Mouse (Mus musculus) gastrocnemius, adult 18-20 months (tissue): ENCODE measurements around the gene Cfap65. TPM values are rescaled to one million over a fixed set of nuclear protein-coding genes. Genes with fewer than 3 reads are reported as not detected.

Experiments used
- DNase-seq: peaks from one replicate; pipeline ENCODE4 v3.0.0; 2021; ENCODE audit warnings: low spot score
- long read RNA-seq, 2 experiments: library from polyadenylated mRNA; stranded (forward); transcript quantifications; one replicate each; pipeline ENCODE4 v2.0.0; 2021
- total RNA-seq, 2 experiments: library from RNA; stranded (reverse); gene quantifications; 2 replicates each; pipeline ENCODE4 v1.2.3; 2021

The Cfap65 gene
- total RNA-seq, result not detected
- long read RNA-seq, experiment 1, result 0 reads
- long read RNA-seq, experiment 2, result 0 reads

DNA sequence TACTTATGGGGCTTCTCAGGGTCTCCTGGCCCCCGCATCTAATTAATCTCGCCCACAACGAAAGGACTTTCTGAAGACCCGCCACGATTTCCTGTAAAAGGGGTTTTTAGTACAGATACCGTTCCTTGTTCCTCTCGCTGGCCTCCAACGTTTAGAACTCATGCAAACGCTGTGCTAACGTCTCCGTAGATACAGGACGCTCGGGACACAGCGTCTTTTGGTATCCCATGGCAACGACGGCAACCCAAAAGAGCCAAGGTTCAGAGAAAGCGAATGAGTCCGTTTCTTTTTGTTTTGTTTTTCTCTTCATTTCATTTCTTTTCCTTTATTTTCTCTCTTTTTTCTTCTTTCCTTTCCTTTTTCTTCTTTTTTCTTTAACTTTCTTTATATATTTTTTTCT is at the start of gene Cfap65:
TSS of gene Cfap65 (minus strand) at position 198 of the 400 bp plus-strand sequence.
- DNase-seq, result no peak

DNA sequence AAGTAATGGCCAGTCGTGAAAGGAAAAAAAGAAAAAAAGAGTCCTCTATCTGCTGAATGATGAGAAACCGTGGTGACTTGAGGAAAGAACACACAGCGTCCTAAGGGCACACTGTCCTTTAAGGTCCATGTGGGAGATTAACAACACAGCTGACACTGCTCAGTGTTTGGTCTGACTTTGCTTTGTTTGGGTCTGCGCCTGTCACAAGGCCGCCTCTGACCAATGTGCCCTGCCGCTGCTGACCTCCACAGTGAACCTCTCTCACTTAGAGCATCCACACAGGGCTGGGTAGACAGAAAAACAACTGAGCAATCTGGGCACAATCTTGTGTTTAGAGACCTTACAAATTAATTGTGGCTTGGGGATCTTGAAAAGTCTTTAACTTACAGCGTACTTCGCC is 41.6 kb upstream of the Cfap65 start:
- no peak for DNase-seq

DNA sequence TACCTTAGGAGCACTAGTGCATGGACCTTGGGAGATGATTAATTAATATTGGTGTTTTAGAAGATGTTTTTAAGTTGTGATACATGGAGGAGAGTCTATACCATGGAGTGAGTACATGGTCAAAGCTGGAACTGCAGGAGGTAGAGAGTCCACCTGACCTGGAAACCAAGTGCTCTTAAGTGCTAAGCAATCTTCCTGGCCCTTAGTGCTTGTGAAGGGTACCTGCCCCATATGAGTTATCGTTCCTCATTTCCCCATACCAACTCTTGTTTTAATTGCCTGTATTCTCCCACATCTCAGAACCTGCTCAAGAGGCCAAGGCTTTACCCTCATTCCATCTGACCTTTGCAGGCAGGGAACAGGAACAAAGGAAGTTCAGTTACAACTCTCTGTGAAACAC is 40.5 kb upstream of the Cfap65 start:
- no peak for DNase-seq

DNA sequence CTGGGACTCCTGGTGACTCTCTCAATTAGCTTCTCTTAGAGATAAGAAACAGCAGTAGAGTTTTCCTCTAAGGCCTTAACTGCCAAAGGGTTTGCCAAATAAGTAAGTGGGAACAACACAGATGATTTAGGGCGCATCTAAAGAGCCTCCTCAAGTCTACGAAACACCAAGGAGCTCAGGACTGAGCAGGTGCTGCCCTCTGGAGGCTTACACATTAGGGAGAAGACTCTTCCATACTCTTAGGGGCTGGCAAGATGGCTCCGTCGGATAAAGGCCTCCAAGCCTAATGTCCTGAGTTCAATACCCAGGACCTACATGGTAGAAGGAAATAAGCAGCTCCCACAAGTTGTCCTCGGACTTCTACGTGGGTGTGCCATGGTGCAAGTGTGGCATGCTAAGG is 38.2 kb upstream of the Cfap65 start:
- no peak for DNase-seq

DNA sequence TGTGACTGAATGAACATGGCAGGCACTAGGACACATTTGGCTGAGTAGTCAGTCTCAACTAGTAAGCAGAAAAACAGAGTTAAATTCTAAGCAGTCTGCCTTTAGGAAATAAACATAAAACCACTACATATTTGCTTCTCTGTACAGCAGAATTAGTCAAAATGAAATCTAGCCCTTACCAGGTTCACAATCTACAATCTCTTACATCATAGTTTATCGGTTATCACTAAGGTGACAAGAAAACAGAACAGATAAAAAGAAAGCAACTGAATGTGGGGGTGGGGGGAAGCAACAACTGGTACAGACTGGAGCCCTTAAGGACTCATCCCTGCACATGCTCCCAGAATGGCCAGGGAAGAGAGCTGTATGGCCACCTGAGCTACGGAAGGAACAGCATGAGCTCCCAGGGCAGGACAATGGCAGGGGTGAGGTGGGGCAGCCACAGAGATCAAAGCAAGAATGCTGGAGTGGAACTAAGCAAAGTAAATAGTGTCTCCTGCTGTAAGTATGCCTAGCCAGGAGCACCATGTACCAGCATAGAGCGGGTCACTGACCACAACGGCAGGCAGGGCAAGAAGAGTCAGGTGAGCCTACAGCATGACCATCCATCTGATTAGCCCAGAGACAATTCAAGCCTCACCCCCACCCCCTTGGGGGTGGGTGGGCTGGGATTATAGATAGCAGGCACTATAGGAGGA is 36.1 kb upstream of the Cfap65 start:
- no peak for DNase-seq

DNA sequence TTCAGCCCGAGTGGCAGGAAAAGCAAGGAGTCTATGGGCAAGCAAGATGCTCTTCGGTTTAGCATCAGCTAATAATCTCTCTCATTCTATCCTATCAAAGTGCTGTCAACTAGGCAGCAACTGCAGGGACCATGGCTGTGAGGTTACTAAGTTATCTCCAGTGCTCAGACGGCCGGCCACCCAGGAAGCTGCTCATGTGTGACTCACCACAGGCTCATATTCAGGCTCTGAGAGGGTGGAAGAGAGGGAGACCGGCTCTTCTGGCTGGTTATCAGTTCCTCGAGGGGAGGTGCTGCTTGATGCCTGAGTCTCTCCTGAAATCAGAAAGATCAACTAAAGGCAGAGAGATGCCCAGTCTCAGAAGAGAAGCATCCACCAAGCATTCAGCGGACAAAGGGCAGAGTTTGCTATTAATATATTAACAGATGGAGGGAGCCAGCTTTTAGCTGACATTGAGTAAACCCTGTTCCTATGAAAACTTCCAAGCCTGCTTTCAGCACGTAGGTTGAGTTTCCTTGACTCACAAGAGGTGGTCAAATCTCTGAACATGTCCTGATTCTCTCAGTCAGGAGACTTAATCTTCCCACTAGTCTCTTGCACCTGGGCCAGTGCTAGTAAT is 32.7 kb upstream of the Cfap65 start:
- DNase-seq, result no peak

DNA sequence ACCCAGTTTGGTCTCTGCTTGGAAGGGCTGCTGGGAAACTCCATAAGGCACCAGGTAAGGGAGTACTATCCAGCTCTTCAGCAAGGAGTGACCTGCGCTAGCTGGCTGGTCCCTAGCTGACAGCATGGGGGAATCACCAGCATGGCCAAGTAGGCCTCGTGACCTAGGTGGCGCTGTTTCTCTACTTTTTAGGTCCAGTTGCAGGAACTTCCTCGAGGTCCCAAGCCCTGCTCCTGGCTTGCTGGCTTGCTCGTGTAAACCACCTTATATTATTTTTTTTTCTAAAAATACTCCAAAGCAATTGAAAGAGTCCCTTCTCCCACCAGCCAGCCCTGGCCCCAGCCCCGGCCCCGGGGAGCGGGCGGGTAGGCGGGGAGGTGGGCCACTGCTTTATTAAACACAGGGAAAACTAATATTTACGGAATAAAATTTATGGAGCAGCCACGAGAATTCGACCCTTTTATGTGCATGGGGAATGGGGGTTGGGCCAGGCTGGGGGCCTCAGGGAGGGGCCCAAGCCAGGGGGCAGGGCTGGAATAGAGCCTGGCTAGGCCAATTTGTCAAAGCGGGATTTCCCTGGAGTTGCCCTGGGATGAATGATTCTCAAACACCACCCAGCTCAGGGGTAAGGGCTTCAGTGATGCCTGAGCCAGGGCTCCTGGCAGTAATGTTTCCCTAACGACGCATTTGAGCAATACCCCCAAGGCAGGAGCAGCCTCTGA is 29.3 kb upstream of the Cfap65 start:
- DNase-seq, result peak; percentile 77

DNA sequence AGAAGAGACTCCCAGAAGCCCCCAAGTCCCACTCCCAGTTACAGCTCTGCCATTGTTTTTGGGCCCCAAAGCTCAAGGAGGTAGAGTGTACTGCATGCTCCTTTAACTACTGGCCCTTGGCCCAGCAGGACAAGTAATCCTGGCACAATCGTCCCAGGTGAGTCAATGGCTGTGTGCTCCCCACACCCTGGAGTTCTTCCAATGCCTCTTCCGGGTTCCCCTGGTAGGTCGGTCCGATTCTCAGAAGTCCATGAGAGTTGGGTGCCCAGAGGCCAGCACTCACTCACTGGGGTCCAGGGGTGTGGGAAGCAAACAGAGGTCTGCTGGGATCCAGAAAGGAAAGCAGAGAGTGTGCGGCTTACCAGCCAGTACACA is 27.4 kb upstream of the Cfap65 start:
- no peak for DNase-seq

DNA sequence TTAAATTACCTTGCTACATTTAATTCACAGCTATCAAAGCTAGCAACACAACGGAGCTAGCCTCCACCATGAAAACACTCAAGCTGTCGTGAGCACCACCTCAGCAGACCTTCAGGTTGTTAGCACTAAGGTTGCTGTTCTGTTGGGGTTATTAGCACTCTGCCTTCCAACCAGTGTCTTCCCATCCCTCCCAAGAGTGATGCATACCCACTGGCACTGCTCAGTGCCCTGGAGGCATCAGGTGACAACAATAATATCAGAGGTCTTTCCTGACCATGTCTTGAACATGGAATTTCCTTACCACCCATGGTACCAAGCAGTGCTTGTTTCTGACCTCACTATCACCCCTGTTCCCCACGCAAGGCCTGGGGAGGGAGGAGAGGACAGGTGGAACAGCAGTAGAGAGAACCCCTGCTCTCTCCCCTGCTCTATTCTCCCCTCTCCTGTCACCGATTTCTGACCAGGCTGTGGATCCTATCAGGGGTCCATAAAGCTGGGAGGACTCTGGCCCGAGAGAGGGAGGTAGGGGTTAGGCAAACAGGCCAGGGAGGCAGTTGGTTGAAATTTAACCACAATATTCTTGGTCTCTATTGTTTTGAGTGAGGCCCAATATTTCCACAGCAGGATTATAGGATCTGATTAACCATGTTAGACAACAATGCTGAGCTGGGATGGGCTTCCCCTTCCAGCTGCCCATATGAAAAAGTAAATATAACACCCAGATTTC is 26.9 kb upstream of the Cfap65 start:
- no peak for DNase-seq

DNA sequence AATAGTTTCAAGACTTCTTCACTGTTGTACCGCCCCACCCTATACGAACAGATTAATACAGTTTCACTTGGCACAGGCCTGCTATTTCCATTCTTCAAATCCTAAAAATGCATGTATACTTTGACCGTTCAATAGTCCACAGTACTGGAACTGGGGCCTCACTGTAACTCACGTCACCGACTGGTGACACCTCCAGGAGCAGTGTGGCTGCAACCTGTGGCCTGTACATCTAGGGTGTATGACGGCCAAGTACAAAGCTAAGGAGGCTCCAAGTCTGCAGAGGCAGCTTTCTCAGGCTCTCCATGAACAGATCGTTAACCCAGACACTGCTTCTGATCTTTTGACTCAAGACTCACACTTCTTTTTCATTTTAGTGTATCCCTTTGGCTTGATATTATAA is 26.3 kb upstream of the Cfap65 start:
- DNase-seq, result no peak

DNA sequence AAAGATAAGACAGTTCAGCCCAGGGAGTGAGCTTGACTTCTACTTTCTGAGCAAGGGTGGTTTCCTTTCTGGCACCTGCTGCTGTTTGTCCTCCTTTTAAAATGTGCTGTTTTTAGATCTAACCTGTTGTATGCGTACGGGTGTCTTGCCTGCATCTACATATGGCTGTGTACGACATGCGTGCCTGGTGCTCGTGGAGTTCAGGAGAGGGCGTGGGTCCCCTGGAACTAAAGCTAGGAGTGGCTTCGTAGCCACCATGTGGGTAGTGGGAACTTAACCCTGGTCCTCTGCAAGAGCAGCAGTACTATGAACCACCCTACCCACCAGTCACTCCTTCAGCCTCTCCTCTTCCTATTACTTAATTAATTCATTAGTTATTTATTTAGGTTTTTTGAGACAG is 24.7 kb upstream of the Cfap65 start:
- DNase-seq, result no peak

DNA sequence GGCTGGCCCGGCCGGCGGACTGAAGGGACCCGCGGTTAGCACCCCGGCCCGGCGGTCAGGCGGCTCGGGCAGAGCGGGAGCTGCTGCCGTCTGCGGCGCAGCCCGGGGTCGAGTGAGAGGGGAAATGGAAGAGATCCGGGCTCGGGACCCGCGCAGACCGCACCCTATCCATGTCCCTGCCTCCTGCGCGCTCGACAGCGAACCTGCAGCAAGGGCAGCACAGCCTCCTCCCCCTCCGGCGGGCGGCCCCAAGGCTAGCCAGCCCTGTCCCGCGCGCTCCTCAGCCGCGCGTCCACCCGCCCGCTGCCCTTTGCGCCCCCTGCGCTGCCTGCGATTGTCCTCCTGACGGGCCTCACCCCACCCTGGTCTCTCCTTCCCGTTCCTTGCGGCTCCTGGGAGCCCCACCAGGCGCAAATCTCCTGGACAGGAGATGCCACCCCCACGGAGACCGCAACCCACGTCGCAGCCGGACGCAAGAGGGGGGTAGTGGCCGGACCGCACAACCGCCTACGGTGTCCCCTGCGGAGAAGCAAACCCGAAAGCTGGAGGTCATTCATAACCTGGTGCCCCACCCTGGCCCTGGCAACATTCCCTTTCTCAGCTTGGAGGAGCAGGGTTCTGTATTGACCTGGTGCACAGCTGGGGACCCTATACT is 16.3 kb upstream of the Cfap65 start, which contains the start of gene Ihh:
TSS of gene Ihh (minus strand) at position 117 of the 655 bp plus-strand sequence.
- DNase-seq, result no peak

DNA sequence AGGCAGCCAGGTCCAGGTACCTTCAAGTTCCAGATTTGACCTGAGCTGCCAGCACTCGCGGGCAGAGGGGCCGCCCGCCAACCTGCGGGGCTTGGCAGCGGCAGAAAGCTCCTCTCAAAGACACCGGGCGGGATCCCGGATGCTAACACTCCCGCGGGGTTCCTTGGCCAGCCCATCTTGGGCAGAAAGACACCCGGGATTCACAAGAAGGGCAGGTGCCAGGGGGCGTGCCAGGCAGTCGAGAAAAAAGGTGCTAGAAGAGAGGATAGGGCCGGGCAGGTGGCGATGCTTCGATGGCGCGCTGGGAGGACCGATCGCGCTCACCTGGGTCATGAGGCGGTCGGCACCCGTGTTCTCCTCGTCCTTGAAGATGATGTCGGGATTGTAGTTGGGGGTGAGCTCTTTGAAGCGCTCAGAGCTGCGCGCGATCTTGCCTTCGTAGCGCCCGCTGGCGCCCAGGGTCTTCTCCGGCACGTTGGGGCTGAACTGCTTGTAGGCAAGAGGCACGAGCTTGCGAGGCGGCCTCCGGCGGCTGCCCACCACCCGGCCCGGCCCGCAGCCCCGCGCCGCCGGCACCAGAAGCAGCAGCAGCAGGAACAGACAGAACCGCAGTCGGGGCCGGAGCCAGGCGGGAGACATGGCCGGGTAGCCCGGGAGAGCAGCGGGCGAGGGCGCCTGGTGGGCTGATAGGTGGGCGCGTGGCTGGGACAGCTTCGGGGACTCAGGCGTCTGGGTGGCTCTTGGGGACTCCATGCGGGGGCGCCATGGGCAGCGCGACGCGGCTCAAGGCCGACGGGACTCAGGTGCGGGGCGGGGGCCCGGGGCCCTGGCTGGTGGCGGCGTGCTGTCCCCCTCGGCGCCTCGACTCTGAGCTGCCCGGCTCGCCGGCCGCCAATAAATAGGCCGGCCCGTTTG is 15.4 kb upstream of the Cfap65 start:
- no peak for DNase-seq

DNA sequence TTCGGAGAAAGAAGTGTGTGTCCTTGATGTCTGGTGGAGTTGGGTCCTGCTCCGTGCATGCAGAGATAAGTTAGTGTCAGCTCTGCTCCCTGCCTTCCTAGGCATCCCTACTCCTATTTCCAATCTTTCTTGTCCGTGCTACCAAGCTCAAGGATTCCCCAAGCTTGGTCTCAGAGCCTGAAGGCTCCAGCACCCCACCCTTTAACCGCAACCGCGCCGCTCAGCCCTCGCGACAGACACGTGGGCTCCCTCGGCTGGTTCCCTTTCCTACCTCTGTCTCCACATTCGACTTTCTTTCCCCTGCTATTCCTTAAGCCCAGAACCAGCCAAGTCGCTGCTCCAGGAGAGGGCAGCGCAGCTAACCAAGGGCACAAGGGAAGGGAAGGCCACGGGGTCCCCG is 14.7 kb upstream of the Cfap65 start:
- no peak for DNase-seq

DNA sequence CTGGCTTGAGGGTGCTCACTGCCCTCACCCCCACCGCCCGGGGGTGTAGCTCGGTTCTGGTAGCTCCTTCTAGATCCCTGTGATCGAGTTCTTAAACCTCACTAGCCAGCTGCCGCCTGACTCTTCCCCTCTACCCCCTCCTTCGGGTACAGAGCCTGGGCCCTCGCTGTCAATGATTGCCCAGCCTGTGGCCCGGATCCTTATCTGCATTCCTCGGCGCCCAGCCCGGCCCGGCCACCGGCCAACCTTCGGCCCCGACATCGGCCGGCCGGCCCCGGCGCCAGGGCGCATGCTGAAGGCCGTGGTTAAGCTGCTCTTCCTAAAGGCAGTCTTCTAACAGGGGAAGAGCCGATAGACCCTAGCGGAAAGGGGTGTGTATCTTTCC is 14.3 kb upstream of the Cfap65 start:
- peak; percentile 24 for DNase-seq

DNA sequence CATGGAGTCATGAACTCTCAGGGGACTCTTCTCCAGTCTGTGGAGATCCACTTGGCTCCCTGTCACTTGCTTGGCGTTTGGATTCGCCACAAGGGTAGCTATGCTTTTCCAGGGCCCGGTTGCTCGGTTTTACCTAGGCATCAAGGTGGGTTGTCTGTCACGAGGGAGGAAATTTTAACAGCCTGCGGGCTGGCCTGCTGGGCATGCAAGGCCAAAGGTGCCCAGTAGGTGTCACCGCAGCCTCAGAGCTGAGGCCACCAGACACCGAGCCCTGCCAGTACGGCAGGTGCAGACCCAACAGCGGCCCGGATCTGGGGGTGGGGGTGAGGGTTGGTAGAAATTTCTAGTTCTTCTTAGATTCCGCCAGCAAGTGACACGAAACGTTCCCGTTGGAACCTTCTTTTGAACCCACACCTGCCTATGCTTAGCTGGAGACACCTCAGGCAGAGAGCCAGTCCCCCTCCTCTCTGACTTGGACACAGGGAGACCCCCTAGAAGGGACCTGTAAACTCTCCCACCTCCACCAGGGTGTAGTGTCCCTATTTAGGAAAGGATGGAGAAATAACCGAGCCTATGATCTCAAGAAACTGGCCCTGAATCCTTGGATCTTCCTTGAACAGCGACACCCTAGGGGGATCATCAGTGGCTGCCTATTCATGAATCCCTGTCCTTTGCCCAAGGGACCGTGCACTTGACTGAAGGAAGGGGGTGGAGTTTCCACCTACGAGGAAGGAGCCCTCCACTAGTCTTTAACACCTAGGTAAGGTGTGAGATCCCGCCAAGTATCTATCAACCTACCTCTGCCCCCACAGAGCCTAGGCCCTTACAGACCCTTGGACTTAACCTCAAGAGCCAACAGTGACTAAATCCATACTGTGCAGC is 13.6 kb upstream of the Cfap65 start:
- peak; percentile 65 for DNase-seq

DNA sequence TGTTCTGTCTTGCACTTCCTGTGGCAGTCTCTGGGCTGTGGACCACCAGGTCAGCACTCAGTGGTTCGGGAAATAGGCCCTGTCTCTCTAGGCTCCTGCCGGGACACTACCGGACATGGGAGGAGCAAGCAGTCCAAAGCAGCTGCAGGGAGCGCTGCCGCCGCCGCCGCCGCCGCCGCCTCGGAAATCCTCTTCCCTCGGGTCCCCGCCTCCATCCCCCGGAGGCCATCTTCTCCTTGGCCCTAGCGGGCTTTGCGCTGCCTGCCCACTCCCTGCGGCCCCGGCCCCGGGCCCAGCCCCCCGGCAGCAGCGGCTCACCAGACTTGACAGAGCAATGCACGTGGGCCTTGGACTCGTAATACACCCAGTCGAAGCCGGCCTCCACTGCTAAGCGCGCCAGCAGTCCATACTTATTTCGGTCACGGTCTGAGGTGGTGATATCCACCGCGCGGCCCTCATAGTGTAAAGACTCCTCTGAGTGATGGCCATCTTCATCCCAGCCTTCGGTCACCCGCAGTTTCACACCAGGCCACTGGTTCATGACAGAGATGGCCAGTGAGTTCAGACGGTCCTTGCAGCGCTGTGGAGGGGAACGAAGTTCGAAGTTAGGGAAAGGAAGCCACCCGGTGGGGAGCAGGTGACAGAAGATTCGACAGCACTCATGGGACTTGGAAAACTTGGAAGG is 12.7 kb upstream of the Cfap65 start:
- DNase-seq, result no peak

DNA sequence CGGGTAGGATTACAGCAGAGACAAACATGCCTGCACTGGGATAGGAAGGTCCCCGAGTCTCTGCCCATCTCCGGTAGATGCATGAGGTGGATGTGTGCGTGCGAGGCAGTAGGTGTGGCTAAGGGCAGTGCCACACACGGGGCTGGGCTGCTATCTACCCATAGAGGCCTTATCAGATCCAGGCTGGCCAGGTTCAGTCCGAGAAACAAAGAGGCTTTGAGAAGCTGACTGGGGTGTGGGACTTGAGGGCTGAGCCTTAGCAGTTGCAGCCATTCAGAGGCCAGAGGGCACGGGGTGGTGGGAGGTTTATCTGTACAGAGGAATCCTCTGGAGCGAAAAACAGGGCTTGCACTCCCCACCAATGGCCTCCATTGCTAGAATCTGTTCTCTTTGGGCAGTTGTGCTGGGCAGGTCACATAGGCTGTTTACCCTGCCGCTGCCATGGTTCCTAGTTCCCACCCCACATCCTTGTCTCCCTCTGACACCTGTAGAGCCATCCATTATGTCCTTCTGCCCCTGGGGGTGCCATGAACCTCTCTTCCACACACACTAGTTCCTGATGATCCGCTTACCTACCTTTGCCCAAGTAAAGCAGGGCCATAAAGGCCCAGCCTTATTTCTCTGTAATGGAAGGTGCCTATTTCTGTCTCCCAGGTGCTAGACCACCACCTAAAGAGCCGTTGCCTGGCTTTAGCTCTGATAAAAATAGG is 6.4 kb upstream of the Cfap65 start:
- DNase-seq, result no peak
